Mouse (Mus musculus) lung, adult 18-20 months (tissue): ENCODE measurements around the gene Kif5a.
A peak's percentile ranks its signal among the peaks of the same experiment; 100 is the strongest.
"Not testable (repeated sequence)": the region's sequence is repeated elsewhere in the genome, so short reads cannot be mapped to it uniquely, and the experiment has no call there.

Source experiments
- DNase-seq, 2 experiments: peaks; one replicate each; pipeline ENCODE4 v3.0.0; 2022; ENCODE audit warnings: mixed read lengths in 2 of 2

The Kif5a gene

DNA sequence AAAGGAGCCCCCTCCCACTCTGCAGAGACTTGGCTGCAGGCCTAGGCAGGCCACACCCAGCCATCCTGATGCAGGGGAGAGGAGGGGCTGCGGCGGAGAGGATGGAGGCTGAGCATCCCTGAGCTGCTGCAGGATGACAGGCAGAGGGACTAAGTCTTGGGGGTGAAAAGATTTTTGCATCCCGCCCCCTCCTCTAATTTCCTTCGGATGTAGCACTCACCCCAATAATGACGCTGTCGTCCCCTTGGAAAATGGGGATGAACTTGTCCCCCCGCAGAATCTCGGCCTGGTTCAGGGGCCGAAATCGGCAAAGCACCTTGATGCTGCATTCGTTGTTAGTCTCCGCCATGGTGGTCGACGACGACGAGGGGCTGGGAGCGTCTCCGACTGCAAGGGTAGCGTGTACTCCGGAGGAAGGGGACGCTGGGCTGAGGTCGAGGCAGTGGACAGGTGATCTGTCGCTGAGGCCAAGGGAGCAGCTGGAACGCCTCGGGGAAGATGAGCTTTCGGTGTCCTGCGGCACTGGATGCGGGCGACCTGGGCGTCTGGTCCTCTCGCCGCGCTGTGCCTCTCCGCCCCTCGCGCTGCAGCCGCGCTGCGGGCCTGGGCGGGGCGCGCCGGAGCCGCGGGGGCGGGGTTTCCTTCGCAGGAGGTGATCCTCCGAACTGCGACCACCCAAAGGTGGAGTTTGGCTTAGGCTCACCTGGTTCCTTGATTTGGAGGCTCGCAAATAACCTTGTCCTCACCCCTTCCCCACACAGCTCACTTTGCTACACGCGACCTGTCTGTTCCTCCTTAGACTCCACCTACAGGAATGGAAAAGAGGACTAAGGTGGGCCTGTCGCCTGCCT, at the start of gene Kif5a:
Gene Kif5a, minus strand, starts transcription at position 801 of the 851 bp plus-strand sequence.
- no peak for DNase-seq

- DNase-seq = no peak
Measured at GRCm38 (mm10) chr10:127312858-127313257, 49.7 kb upstream of the Kif5a start.

DNA sequence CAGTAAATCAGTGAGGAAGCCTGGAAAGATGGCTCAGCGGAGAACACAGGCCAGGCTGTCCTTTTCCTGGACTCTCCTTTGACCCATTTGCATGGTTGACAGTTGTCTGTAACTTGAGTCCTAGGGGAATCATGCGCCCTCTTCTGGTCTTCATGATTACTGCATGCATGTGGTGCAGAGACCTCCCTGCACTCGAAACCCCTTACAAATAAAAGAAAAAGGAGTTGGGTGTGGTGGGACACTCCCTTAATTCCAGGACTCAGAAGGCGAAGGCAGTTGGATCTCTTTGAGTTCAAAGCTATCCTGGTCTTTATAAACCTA, 49.2 kb upstream of the Kif5a start:
- peak; percentile 82 to 89 for DNase-seq

DNA sequence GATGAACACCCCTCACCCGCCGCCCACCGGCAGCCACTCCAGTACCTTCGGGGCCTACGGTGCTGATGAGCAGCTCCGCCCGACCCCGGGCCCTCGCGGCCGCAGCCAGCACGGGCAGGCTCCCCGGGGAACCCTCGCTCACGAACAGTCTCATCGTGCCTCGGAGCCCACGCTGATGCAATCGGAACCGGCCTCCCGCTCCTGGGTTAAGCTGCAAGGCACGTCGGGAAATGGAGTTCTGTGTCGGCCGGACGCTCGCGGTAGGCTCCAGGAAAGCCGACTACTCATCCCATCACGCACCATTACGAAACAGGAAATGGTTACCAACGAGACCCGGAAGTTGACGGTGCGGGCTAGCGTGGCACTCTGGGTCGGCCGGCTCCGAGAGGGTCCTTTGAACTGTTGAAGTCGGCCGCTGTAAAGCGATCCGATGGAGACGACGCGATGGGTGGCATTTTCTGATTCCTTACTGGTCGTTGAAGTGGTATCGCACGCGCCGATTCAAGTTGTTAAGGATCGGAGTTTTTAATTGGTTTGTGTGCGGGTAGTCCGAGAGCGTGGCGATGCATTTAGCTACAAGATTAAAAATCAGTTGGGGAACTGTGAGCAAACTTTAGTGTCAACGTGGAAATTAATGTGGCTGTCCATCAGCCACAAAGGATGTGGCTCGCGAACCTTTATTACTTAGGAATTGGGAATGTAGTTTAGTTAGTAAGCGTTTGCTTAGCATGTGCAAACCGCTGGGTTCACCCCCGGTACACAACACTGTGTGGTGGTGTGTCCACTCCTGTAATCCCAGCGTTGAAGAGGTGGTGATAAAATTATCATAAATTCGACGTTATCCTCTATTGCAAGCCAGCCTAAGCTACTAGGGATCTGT, 48.6 kb upstream of the Kif5a start, which contains the start of gene Mars:
Gene Mars, minus strand, starts transcription at position 311 of the 880 bp plus-strand sequence.
- peak; percentile 96 to 97 for DNase-seq

- DNase-seq = peak in 1 of 2 experiments; percentile 37
Measured at GRCm38 (mm10) chr10:127310523-127311475, 47.7 kb upstream of the Kif5a start.

DNA sequence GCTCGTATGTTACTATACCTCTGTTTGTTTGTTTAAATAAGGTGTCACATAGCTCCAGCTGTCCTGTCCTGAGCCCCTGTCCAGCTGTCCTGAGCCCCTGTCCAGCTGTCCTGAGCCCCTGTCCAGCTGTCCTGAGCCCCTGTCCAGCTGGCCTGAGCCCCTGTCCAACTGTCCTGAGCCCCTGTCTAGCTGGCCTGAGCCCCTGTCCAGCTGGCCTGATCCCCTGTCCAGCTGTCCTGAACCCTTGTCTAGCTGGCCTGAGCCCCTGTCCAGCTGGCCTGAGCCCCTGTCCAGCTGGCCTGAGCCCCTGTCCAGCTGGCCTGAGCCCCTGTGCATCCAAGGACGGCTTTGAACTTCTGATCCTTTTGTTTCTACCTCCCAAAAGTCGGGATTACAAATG, 46.0 kb upstream of the Kif5a start:
- DNase-seq = not testable (repeated sequence)

DNA sequence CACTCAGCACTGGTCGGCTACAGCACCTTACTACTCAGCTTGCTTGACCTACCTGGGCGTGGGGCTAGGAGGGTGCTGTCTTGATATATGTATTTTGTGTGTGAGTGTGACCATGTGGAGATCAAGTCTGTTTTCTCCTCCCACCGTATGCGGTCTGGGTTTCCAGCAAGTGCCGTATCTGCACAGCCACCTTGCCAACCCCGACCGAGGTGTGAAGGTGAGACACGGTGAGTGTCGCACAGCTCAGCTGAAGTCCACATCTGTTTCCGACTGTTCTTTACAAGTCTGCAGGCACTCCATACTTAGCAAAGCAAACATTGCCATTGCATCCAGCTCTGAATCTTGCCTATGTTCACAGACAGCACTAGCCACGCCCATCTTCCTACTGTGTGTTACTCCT, 40.0 kb upstream of the Kif5a start:
- DNase-seq = no peak

DNA sequence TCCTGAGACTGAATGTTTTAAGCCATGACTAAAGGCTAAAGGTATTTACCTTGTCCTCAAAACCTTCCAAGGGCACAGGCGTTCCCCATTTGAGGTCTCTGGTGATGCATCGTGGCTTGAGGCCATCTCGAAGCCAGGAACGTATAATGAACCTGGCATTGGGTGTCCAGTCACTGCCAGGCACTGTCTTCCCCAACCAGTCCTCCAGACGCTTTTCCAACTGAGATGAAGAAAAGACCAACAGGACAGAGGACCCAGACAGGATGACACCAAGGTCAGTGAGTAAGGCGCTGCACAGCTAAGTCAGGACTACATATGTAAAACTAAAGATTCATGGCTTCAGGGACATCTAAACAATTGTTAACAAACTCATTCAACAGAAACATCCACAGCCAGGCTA, 37.2 kb upstream of the Kif5a start:
- no peak for DNase-seq

GRCm38 (mm10) chr10:127297015-127297871, 34.1 kb upstream of the Kif5a start:
- DNase-seq = no peak

- no peak for DNase-seq
Measured at GRCm38 (mm10) chr10:127295986-127296794, 33.0 kb upstream of the Kif5a start.

- no peak for DNase-seq
Measured at GRCm38 (mm10) chr10:127294895-127295510, 31.9 kb upstream of the Kif5a start.

- no peak for DNase-seq
Measured at GRCm38 (mm10) chr10:127293590-127294113, 30.5 kb upstream of the Kif5a start.

DNA sequence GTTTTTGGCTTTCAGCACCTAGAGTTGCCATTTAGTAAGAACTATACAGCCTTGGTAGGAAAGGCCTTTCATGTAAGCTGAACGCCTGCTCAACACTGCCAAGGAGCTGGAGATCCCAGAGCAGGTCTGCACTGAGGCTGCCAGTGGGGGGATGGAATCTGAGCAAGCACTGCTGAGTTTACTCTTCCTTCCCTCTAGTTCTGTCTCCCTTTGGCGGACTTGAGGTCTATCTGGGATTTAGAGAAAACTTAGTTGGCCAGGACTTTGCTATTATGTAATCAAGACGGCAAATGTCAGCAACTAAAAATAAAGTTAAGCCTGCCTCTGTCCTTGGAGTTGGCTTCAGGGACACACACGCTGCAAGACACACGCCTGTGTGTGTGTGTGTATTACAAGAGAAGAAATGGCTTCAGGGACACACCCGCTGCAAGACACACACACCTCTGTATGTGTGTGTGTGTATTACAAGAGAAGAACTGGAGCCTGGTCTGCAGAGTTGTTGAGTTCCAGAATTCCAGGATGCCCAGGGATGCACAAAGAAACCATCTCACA, 29.9 kb upstream of the Kif5a start:
- peak in 1 of 2 experiments; percentile 29 for DNase-seq

- DNase-seq = no peak
Measured at GRCm38 (mm10) chr10:127291881-127292638, 28.9 kb upstream of the Kif5a start.

DNA sequence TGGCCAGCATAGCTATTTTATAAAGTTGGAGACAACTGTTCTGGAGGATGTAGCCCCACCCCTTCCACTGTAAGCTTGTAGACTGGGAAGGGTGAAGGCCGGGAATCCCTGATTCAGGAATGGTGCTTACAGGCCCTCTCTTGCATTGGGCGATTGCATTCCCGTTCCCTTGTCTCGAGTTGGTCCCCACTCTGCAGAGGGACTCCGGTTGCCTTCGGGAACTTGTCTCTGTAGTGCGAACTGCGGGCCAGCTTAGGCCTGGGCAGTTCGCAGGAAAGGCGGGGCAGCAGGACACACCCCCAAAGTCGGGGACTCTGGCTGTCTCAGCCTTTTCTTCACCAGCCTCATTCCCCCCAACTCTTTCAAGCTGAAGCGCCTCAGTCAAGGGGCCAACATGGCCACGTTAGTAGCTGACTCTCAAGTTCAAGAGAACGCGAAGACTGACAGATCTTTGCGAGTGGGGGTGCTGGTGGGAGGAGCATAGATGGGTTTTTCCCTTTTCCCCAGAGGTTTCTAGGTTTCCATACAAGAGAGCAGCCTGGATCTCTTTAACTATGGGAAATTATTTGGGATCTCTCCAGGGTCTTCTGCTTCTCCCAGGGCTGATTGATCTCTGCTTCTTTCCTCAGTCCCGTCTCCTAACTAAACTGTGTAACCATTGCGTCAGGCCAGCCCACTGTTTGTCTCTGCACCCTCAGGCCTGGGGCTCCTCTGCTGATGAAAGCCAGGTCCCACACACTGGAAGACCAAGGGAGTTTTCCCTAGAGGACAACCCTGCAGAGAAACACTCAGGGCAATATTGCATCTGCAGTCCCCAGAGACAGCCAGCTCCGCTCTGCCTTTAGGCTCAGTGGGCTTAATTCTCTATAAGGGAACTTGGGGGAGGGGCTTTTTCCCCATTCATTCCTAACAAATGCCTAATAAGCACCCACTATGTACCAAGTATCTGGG, 28.1 kb upstream of the Kif5a start:
- peak; percentile 64 to 68 for DNase-seq

GRCm38 (mm10) chr10:127290307-127290929, 27.3 kb upstream of the Kif5a start:
- DNase-seq = peak; percentile 100

- peak; percentile 68 to 71 for DNase-seq
Measured at GRCm38 (mm10) chr10:127289573-127290191, 26.5 kb upstream of the Kif5a start.
